Mouse (Mus musculus): ENCODE results near the gene Gm36864. TPM values are rescaled to one million over a fixed set of nuclear protein-coding genes. Genes with fewer than 3 reads are reported as not detected.

The Gm36864 gene
- polyA plus RNA-seq, 1 experiment from 2014 or later: not detected

- Histone ChIP-seq H3K4me1 (ENCODE audit: insufficient read depth, low read length) (no peaks in the 10 kb centered on the region), H3K4me2 (replicated peaks; ENCODE audit: low read depth, low read length) (no peak overlapping the region), H3K27me3 (ENCODE audit: insufficient read depth, low read length) (peaks cover 3% of the 10 kb centered on the region; the same call in 1 of the 2 replicates), H3K36me3 (ENCODE audit: insufficient read depth, low read length) (no peaks in the 10 kb centered on the region), H3K27ac (ENCODE audit: low read length) (no peak overlapping the region), H3K9ac (replicated peaks; ENCODE audit: low read length) (no peak overlapping the region), H3K4me3 (ENCODE audit: low read length) (no peak overlapping the region), H3K9me3 (ENCODE audit: low read length) (no peaks in the 10 kb centered on the region)
- 78% methylated on average over 2 of the region's 2 CpGs for WGBS
- no peak for ATAC-seq (ENCODE audit: low FRiP score, low TSS enrichment)
Measured at GRCm38 (mm10) chr7:44271309-44271708, 35.3 kb downstream of the Gm36864 start.

- no peak overlapping the region for H3K27ac ChIP-seq (ENCODE audit: low read length)
- no peak overlapping the region for H3K4me2 ChIP-seq (replicated peaks; ENCODE audit: low read depth, low read length)
- no peaks in the 10 kb centered on the region for H3K4me1 ChIP-seq (ENCODE audit: insufficient read depth, low read length)
- H3K36me3 ChIP-seq (ENCODE audit: insufficient read depth, low read length): no peaks in the 10 kb centered on the region
- no peak overlapping the region for H3K4me3 ChIP-seq (ENCODE audit: low read length)
- H3K9me3 ChIP-seq (ENCODE audit: low read length): no peaks in the 10 kb centered on the region
- ATAC-seq (ENCODE audit: low FRiP score, low TSS enrichment): no peak
- peaks cover 3% of the 10 kb centered on the region; the same call in 1 of the 2 replicates for H3K27me3 ChIP-seq (ENCODE audit: insufficient read depth, low read length)
- 84% methylated on average over 7 of the region's 7 CpGs for WGBS
- no peak overlapping the region for H3K9ac ChIP-seq (replicated peaks; ENCODE audit: low read length)
Measured at GRCm38 (mm10) chr7:44272546-44272945, 36.6 kb downstream of the Gm36864 start.

- no peak overlapping the region for H3K27ac ChIP-seq (ENCODE audit: low read length)
- WGBS: 73% methylated on average over 7 of the region's 7 CpGs
- no peak overlapping the region for H3K4me3 ChIP-seq (ENCODE audit: low read length)
- H3K4me1 ChIP-seq (ENCODE audit: insufficient read depth, low read length): no peaks in the 10 kb centered on the region
- H3K27me3 ChIP-seq (ENCODE audit: insufficient read depth, low read length): peaks cover 3% of the 10 kb centered on the region; the same call in 1 of the 2 replicates
- no peaks in the 10 kb centered on the region for H3K36me3 ChIP-seq (ENCODE audit: insufficient read depth, low read length)
- H3K9me3 ChIP-seq (ENCODE audit: low read length): 0 out of 2 replicates have a peak, but pooled peaks cover 4% of the 10 kb centered on the region
- no peak overlapping the region for H3K4me2 ChIP-seq (replicated peaks; ENCODE audit: low read depth, low read length)
- H3K9ac ChIP-seq (replicated peaks; ENCODE audit: low read length): no peak overlapping the region
- ATAC-seq (ENCODE audit: low FRiP score, low TSS enrichment): no peak
Measured at GRCm38 (mm10) chr7:44273446-44273845, 37.5 kb downstream of the Gm36864 start.

GRCm38 (mm10) chr7:44274096-44274495 lies 38.1 kb downstream of the Gm36864 start:
- H3K9me3 ChIP-seq (ENCODE audit: low read length): 0 out of 2 replicates have a peak, but pooled peaks cover 4% of the 10 kb centered on the region
- ATAC-seq (ENCODE audit: low FRiP score, low TSS enrichment): no peak
- H3K4me3 ChIP-seq (ENCODE audit: low read length): no peak overlapping the region
- peaks cover 3% of the 10 kb centered on the region; the same call in 1 of the 2 replicates for H3K27me3 ChIP-seq (ENCODE audit: insufficient read depth, low read length)
- no peak overlapping the region for H3K4me2 ChIP-seq (replicated peaks; ENCODE audit: low read depth, low read length)
- WGBS: 36% methylated on average over 11 of the region's 11 CpGs
- no peaks in the 10 kb centered on the region for H3K36me3 ChIP-seq (ENCODE audit: insufficient read depth, low read length)
- no peaks in the 10 kb centered on the region for H3K4me1 ChIP-seq (ENCODE audit: insufficient read depth, low read length)
- H3K27ac ChIP-seq (ENCODE audit: low read length): no peak overlapping the region
- no peak overlapping the region for H3K9ac ChIP-seq (replicated peaks; ENCODE audit: low read length)

- H3K27ac ChIP-seq (ENCODE audit: low read length): no peak overlapping the region
- H3K4me3 ChIP-seq (ENCODE audit: low read length): no peak overlapping the region
- ATAC-seq (ENCODE audit: low FRiP score, low TSS enrichment): no peak
- no peaks in the 10 kb centered on the region for H3K36me3 ChIP-seq (ENCODE audit: insufficient read depth, low read length)
- no peak overlapping the region for H3K4me2 ChIP-seq (replicated peaks; ENCODE audit: low read depth, low read length)
- 70% methylated on average over 3 of the region's 3 CpGs for WGBS
- no peak overlapping the region for H3K9ac ChIP-seq (replicated peaks; ENCODE audit: low read length)
- H3K4me1 ChIP-seq (ENCODE audit: insufficient read depth, low read length): no peaks in the 10 kb centered on the region
- peaks cover 3% of the 10 kb centered on the region; the same call in 1 of the 2 replicates for H3K27me3 ChIP-seq (ENCODE audit: insufficient read depth, low read length)
- 0 out of 2 replicates have a peak, but pooled peaks cover 4% of the 10 kb centered on the region for H3K9me3 ChIP-seq (ENCODE audit: low read length)
Measured at GRCm38 (mm10) chr7:44275546-44275945, 39.6 kb downstream of the Gm36864 start.

GRCm38 (mm10) chr7:44276461-44277249 lies 40.7 kb downstream of the Gm36864 start:
- H3K4me3 ChIP-seq (ENCODE audit: low read length): no peak overlapping the region

GRCm38 (mm10) chr7:44277250-44277622 lies 41.3 kb downstream of the Gm36864 start:
- Histone ChIP-seq H3K36me3 (ENCODE audit: insufficient read depth, low read length) (no peaks in the 10 kb centered on the region), H3K9ac (replicated peaks; ENCODE audit: low read length) (no peak overlapping the region), H3K9me3 (ENCODE audit: low read length) (0 out of 2 replicates have a peak, but pooled peaks cover 4% of the 10 kb centered on the region), H3K27me3 (ENCODE audit: insufficient read depth, low read length) (peaks cover 3% of the 10 kb centered on the region; the same call in 1 of the 2 replicates), H3K4me1 (ENCODE audit: insufficient read depth, low read length) (no peaks in the 10 kb centered on the region), H3K4me2 (replicated peaks; ENCODE audit: low read depth, low read length) (no peak overlapping the region), H3K27ac (ENCODE audit: low read length) (no peak overlapping the region), H3K4me3 (ENCODE audit: low read length) (no peak overlapping the region)
- 42% methylated on average over 2 of the region's 2 CpGs for WGBS
- no peak for ATAC-seq (ENCODE audit: low FRiP score, low TSS enrichment)

More at GRCm38 (mm10) chr7:44276461-44277249, 40.7 kb downstream of the Gm36864 start:
- H3K4me2 ChIP-seq (replicated peaks; ENCODE audit: low read depth, low read length): no peak overlapping the region
- no peak for ATAC-seq (ENCODE audit: low FRiP score, low TSS enrichment)
- no peak overlapping the region for H3K9ac ChIP-seq (replicated peaks; ENCODE audit: low read length)
- no peak overlapping the region for H3K27ac ChIP-seq (ENCODE audit: low read length)
- H3K36me3 ChIP-seq (ENCODE audit: insufficient read depth, low read length): no peaks in the 10 kb centered on the region
- H3K9me3 ChIP-seq (ENCODE audit: low read length): 0 out of 2 replicates have a peak, but pooled peaks cover 4% of the 10 kb centered on the region
- peaks cover 3% of the 10 kb centered on the region; the same call in 1 of the 2 replicates for H3K27me3 ChIP-seq (ENCODE audit: insufficient read depth, low read length)
- H3K4me1 ChIP-seq (ENCODE audit: insufficient read depth, low read length): no peaks in the 10 kb centered on the region
- WGBS: 77% methylated on average over 7 of the region's 10 CpGs

GRCm38 (mm10) chr7:44280959-44281358 lies 45.0 kb downstream of the Gm36864 start:
- H3K27me3 ChIP-seq (ENCODE audit: insufficient read depth, low read length): no peaks in the 10 kb centered on the region
- H3K36me3 ChIP-seq (ENCODE audit: insufficient read depth, low read length): no peaks in the 10 kb centered on the region
- 70% methylated on average over 1 of the region's 1 CpGs for WGBS
- H3K9me3 ChIP-seq (ENCODE audit: low read length): 0 out of 2 replicates have a peak, but pooled peaks cover 4% of the 10 kb centered on the region
- H3K4me3 ChIP-seq (ENCODE audit: low read length): no peak overlapping the region
- H3K4me2 ChIP-seq (replicated peaks; ENCODE audit: low read depth, low read length): no peak overlapping the region
- H3K4me1 ChIP-seq (ENCODE audit: insufficient read depth, low read length): no peaks in the 10 kb centered on the region
- H3K27ac ChIP-seq (ENCODE audit: low read length): no peak overlapping the region
- no peak for ATAC-seq (ENCODE audit: low FRiP score, low TSS enrichment)
- H3K9ac ChIP-seq (replicated peaks; ENCODE audit: low read length): no peak overlapping the region

- Histone ChIP-seq H3K9me3 (ENCODE audit: low read length) (0 out of 2 replicates have a peak, but pooled peaks cover 4% of the 10 kb centered on the region), H3K4me2 (replicated peaks; ENCODE audit: low read depth, low read length) (no peak overlapping the region), H3K4me1 (ENCODE audit: insufficient read depth, low read length) (no peaks in the 10 kb centered on the region), H3K36me3 (ENCODE audit: insufficient read depth, low read length) (no peaks in the 10 kb centered on the region), H3K9ac (replicated peaks; ENCODE audit: low read length) (no peak overlapping the region), H3K27ac (ENCODE audit: low read length) (no peak overlapping the region), H3K27me3 (ENCODE audit: insufficient read depth, low read length) (no peaks in the 10 kb centered on the region), H3K4me3 (ENCODE audit: low read length) (no peak overlapping the region)
- 73% methylated on average over 7 of the region's 7 CpGs for WGBS
- ATAC-seq (ENCODE audit: low FRiP score, low TSS enrichment): no peak
Measured at GRCm38 (mm10) chr7:44281586-44281985, 45.6 kb downstream of the Gm36864 start.

GRCm38 (mm10) chr7:44287760-44288159 lies 51.8 kb downstream of the Gm36864 start:
- H3K9ac ChIP-seq (replicated peaks; ENCODE audit: low read length): no peak overlapping the region
- ATAC-seq (ENCODE audit: low FRiP score, low TSS enrichment): no peak
- no peaks in the 10 kb centered on the region for H3K27me3 ChIP-seq (ENCODE audit: insufficient read depth, low read length)
- H3K4me1 ChIP-seq (ENCODE audit: insufficient read depth, low read length): no peaks in the 10 kb centered on the region
- H3K4me2 ChIP-seq (replicated peaks; ENCODE audit: low read depth, low read length): no peak overlapping the region
- no peak overlapping the region for H3K27ac ChIP-seq (ENCODE audit: low read length)
- 71% methylated on average over 7 of the region's 7 CpGs for WGBS
- peaks cover 7% of the 10 kb centered on the region for H3K9me3 ChIP-seq (ENCODE audit: low read length)
- H3K36me3 ChIP-seq (ENCODE audit: insufficient read depth, low read length): no peaks in the 10 kb centered on the region
- H3K4me3 ChIP-seq (ENCODE audit: low read length): no peak overlapping the region
